Mouse (Mus musculus): ENCODE measurements around the gene Stx1a.

The Stx1a gene

DNA sequence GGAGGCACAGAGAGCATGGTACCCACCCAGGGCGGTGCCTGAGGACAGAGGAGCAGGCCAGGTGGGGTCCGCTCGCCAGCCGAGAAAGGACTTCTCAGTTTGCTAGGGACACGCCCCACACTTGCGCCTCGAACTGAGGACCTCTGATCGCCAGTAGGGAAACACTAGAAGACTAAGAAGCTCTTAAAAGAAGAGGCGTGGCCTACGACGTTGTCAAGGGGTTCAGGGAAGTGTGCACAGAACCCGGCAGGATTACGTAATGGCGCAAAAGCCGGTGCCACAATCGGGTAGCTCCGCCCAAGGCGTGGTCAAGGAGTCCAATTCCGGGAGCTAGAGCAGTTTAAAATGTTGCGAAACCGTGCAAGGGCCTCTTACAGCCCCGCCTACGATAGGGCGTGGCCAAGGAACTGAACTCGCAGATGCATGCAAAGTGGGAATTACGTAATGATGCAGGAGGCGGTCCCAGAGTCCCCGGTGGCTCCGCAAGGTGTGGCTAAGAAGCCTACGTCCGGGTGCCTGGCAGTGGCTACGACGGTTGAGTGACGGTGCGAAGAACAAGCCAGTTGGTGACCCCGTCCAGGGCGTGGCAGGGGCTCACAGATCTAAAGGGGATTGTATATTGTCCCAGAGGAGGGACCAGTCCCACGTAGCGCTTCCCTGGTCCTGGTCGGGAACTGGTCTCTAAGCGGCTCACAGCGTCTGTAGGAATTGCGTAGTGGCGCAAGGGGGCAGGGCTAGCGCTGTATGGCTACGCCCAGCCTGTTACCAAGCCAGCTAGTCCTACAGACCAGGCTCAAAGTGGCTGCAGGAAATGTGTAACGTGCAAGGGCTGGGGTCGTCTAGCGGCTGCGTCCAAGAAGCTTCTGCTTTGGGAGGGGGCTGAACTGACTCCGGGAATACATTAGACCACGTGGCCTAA is 14.4 kb upstream of the Stx1a start, which contains the start of gene Abhd11:
Gene Abhd11, plus strand, starts transcription at position 482 of the 919 bp plus-strand sequence.
- peak; percentile 96 for DNase-seq (ENCODE audit: low spot score)

DNA sequence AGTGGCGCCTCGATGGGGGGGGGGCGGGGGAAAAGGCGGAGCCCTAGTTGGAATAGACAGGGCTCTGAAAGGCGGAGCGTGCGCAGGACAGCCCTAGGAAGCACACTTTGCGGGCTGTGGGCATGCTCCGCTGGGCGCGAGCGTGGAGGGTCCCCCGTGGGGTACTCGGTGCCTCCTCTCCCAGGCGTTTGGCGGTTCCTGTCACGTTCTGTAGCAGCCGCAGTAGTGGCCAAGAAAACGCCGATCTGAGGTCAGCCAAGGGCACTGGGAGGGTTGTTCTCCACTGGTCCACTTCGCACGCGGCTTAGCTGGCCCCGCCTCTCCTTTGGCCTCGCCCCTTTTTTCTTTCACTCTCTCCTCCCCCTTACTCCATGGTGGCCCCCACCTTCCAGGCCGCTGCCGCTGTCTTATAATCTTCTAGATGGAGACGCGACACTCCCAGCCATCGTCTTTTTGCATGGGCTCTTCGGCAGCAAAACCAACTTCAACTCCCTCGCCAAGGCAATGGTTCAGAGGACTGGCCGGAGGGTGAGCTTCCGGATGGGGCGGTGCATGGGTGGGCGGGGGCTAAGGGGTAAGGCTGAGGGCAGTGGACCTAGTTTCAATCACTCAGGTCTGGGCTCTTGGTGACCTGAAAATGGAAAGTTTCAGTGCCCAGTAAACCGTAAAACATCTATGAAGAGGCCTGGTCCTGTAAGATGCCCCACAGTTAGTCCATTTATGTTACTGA is 13.5 kb upstream of the Stx1a start:
- DNase-seq (ENCODE audit: low spot score): peak; percentile 87

DNA sequence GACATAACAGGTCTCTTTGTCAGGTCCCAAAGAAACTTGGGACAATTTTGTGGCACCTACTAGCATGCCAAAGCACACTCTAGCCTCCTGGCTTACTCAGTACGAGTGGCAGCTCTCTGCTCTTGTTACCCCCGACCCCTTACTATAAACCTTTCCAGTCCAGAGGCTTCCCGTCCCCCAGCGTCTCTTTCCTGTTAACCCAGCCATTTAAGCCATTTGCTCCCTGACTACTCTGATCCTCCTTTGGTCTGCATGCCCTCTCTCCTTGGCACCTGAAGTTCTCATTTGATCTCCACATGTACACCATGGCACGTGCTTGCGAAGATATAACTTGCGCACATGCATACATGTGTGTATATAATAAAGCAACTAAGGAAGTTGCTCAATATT is 13.0 kb upstream of the Stx1a start:
- no peak for DNase-seq (ENCODE audit: low spot score)

DNA sequence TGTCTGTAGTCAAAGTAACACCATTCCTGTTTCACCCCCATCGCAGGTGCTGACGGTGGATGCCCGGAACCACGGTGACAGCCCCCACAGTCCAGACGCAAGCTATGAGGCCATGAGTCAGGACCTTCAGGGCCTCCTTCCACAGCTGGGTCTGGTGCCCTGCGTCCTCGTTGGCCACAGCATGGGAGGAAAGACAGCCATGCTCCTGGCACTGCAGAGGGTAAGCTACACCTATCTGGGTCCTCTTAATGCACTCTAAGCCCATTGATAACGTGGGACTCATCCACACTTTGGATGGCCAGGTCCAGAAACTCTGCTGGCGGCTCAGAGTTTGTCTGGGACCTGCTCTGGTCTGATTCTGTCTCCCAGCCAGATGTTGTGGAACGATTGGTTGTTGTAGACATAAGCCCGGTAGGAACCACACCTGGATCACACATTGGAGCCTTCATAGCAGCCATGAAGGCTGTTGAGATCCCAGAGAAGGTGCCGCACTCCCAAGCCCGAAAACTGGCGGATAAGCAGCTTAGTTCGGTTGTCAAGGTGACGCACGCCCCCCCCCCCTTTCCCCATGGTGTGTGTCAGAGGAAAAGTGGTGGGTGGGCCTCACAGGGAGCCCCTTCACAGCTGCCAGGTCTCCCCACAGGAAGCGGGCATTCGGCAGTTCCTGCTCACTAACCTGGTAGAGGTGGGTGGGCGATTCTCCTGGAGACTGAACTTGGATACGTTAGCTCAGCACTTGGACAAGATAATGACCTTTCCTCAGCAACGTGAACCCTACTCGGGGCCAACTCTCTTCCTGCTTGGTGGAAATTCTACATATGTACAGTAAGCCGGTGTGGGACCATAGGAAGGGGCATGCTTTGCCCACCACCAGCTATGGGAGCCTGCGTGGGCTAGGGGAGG is 12.2 kb upstream of the Stx1a start:
- DNase-seq (ENCODE audit: low spot score): no peak

DNA sequence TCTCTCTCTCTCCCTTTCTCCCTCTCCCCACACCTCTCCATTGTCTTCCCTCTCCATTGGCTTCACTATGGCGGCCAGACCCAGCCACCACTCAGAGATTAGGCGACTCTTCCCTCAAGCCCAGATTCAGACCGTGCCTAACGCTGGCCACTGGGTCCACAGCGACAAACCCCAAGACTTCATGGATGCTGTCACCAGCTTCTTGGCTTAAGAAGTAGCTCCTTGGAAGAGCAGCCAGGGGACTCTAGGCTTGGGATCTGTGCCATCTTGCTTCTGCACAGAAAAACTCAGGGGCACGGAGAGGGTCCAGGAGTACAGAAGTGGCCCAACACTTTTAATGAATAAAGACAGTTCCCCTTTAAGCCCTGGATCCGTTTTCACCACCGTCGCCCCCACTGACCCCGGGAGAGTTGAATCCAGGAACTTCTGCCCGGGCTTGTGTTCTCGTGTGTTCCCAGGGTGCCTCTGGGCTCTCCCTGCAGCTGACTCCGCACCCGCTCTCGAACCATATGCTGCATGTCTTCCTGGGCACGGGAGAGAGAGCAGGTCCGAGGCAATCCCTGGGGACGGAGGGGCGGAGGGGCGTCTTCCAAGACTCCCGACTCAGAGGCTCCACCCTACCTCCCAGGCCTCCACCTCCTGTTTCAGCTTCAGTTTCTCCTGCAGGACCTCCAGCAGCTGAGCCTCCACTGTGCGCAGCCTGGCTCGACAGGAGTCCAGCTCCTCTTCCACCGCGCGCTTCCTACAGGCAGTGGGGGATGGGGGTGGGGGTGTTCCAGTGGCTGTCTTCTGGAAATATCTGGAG is 11.3 kb upstream of the Stx1a start:
- DNase-seq (ENCODE audit: low spot score): no peak

DNA sequence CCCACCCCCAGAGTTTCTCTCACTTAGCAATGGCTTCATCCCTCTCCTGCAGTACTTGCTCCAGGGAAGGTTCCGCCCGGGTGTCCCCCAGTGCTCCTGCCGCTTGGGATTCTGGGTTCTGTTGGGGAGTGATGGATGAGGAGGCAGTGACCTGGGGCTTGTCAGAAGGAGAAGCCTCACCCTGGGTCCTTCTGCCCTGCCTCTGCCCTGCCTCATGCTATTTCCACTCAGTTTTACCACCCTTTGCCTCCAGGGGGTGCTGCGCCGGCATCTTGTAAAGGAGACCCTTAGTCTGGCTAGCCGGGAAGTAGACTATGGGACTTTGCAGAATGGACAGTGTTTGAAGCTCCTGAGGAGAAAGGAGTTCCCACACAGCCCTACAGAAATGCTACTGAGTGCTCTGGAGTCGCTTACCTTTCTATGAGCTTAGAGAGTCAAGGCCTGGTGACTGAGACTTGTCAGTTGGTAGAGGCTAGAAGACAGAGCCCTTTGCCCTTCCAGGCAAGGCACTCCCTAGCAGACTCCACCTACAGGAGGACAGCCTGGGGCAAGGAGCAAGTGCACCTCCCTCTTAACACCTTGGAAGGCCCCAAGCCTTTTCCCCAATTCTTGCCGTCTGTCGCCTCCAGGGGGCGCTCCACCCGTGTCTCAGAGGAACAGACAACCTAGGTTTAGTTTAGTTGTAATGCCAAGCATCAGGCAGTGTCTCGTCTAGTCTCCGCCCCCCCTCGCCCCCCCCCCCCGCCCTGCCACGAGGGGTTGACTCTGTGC is 10.4 kb upstream of the Stx1a start:
- DNase-seq (ENCODE audit: low spot score): peak; percentile 75

DNA sequence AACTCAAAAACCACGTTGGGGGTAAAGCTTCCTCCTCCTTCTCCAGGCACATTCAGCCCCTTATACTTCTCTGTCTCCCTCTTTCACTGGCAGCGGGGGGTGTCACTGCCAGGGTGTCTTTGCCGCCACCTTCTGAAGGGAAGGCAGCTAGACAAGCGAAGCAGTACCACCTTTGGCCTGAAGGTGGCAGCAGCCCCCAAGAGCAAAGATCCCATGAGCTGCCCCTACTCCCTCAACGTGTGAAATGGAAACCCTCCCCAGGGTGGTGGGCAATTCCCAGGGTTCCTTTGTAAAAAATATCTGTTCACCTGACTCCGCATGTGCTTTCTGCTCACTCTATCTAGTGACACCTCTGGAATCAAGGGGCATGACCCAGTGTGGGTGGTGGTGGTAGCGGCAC is 7.8 kb upstream of the Stx1a start:
- DNase-seq (ENCODE audit: low spot score): peak; percentile 86

DNA sequence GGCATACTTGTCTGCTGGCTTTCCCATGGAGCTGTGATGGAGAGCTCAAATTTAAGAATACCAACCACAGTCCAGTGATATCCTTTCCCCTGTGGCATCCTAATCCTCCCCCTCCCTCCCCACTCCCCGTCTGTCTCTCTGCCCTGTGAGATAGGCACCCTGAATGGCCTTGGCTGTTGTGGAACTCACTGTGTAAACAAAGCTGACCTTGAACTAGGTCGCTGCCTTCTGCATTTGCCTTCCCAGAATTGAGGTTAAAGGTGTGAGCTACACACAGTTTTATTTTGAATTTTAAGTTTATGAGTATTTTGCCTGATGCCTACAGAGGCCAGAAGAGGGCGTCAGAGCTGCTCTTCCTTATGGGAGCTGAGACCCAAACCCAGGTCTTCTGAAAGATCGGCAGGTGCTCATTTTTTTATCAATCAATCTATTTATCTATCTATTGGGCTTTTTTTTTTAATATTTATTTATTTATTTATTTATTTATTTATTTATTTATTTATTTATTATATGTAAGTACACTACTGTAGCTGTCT is 7.0 kb upstream of the Stx1a start:
- no peak for DNase-seq (ENCODE audit: low spot score)

DNA sequence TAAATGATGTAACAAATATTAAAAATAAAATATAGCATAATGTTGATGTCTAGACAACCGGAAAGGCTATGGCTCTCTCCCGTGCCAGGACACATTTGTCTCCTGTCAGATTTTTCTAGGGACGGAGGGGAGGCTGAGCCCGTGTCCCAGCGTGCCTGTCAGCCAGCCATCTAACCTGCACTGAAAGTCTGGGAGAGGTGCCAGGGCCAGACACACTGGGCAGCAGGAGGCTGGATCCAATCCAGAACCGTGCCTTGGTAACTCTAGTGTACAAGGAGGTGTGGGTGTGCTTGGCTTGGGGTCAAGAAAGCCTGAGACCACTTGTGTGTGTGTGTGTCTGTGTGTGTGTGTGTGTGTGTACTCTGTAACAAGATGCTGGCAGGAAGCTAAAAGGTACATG is 1.5 kb upstream of the Stx1a start:
- DNase-seq (ENCODE audit: low spot score): peak; percentile 61

DNA sequence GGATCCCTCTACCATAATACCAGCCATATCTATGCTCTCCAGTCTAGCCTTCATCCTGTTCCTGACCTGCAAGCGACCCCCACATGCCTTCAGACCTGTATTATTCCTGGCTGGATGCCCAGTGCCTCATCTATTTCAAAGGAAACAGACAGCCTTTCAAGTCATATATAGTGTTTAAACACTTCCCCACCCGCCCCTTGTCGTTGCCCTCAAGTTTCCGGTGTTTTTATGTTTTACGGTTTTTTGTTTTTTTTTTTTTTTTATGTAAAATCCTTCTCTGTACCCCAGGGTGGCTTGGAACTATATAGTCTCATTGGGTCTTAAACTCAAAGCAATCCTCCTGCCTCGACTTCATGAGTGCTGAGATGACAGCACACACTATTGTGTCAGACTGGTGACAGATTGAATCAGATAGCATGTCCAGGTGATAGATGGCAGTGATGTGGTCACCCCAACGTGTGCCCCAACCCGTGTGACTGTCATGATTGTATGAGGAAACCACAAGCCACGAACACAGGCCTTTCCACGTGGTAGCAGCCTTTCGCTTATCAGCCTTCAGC is 1.5 kb downstream of the Stx1a start:
- DNase-seq (ENCODE audit: low spot score): no peak

DNA sequence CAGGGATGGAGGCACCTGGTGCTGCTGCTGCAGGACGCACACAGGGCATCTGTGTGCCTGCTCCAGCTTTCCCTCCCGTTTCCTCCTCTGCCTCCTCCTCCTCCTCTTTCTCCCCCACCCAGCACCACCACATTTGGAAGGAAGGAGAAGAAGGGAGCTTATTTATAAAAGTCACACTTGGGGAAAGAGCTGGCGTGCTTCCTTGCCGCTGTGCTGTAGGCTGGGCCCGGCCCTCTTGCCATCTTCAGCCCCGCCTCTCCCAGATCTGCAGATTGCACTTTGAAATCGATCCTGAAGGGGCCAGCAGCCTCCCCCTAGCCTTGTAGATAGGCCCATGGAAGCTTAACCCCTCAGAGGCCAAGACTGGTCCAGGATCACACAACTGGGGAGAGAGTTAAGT is 2.6 kb downstream of the Stx1a start:
- DNase-seq (ENCODE audit: low spot score): no peak

DNA sequence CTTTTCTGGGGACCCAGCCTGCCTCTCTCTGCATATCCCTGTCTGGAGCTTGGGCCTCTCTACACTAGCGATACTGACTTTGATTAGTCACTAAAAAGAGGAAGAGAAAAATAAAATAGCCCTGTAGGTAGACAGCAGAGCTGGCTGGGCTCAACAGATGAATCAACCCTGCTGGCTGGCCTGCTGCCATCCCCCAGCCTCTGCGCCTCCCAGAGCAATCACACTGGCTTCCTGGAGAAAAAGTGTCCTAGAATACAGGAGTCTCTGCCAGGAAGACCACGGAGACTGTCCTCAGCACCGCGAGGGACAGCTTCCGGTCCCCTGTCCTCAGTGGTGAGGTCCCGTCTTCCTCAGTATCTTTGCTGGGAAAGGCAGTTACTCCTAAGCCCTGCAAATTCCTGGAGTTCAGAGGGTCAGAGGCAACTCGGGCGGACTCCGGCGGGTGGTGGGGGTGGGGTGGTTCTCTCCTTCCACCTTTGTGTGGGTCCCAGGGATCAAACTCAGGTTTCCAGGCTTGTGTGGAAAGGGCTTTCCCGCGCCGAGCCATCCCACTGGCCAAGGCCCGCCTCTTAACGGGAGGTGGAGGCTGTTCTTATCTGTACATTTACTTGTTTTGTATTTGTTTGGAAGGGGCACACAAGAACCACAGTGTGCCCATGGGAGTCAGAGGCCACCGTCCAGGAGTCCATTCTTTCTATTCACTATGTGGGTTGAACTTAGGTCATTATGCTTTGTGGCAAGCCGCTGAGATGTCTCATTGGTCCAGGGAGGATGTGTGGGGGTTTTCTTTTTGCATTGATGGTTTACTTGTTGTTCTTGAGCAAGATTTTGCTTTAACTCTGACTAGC is 5.9 kb downstream of the Stx1a start:
- peak; percentile 63 for DNase-seq (ENCODE audit: low spot score)

DNA sequence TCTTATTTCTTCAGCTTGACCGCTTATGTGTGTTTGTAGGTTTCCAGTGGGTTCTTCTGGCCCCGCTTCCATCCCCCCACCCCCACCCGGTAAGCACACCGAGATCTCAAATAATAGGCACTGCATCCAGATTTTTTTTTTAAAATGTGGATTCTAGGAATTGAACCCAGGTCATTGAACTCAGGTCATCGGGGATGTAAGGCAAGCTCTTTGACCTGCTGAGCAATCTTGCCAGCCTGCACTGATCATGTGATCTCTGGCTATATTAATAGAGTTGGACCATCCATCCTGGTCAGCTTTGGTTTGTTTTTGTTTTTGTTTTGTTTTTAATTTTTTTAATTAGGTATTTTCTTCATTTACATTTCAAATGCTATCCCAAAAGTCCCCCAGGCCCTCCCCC is 9.3 kb downstream of the Stx1a start:
- no peak for DNase-seq (ENCODE audit: low spot score)

DNA sequence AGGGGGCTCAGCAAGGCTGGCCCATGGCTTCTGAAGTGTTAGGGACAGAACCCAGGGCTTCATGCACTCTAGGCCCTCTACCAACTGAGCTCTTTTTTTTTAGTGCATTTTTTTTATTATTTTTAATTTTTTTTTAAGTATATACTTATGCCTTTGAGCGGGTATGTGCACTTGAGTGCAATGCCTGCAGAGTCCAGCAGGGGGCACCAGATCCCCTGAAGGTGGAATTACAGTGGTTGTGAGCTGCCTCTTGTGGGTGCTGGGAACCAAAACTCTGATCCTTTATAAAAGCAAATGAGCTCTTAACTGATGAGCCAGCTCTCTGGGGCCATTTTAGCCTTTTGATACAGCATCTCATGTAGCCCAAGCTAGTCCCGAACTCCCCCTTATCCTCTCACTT is 11.3 kb downstream of the Stx1a start:
- DNase-seq (ENCODE audit: low spot score): no peak

DNA sequence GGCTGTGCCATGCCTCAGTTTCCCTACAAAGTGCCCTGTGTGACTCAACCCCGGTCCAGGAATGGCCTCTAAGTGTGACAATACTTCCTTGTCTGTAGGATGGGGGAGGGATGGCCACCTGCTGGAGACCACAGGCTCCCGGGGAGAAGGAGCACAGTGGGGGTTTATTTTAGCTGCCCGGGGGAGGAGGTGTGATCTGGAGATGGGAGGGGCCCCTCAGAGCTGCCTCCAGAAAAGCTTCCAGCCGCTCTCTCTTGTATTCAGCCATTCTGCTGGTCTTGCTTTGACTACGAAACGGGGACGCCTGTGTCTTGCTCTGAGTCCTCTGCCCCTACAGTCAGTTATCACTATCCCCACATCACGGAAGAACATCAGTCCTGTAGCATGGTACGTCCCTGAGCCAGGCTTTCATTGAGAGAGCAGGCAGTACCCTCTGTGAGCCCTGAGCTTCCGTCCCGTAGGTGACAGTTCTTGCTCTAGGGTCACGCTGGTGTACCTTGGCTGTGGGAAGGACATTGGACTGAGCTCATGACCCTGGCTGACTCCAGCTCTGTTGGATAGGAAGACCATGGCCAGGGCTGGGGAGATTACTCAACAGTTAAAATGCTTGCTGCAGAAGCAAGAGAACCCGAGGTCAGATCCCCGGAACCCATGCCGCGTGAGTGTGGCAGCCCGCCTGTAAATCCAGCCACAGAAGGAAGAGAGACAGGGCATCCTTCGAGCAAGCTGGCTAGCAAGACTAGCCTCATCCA is 12.5 kb downstream of the Stx1a start:
- DNase-seq (ENCODE audit: low spot score): no peak

DNA sequence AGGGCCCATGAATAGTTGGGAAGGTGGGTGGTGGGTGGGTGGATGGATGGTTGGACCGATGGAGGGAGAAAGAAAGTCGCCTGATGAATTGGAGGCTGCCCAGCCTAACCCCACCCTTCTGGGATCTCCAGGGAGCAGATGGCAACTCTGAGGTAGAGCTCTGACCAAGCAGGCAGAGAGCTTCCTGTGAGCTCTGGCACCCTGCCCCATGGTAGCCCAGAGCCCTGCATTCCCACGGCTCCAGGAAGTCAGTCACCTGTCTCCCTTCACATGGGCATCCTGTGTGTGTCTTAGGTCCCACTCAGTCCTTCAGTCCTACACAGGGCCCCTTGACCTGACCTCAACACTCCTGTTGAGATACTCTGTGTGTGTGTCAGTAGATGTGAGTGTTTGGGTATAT is 14.7 kb downstream of the Stx1a start:
- DNase-seq (ENCODE audit: low spot score): no peak

DNA sequence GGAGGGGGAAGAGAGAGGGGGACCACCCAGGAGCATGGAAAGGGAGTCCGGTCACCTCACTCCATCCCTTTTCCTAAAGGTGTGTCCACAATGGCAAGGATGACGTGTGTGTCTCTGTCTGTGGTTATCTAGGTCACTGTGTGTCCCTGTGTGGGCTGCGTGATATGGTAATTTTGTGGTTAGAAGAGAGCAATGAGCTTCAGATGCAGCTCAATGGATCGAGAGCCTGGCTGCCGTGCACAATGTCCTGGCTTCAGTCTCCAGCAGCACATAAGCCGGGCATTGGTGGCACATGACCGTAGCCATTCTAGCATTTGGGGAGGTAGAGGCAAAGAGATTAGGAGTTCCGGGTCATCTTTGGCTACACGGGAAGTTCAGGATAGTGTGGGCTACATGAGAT is 16.3 kb downstream of the Stx1a start:
- DNase-seq (ENCODE audit: low spot score): no peak

DNA sequence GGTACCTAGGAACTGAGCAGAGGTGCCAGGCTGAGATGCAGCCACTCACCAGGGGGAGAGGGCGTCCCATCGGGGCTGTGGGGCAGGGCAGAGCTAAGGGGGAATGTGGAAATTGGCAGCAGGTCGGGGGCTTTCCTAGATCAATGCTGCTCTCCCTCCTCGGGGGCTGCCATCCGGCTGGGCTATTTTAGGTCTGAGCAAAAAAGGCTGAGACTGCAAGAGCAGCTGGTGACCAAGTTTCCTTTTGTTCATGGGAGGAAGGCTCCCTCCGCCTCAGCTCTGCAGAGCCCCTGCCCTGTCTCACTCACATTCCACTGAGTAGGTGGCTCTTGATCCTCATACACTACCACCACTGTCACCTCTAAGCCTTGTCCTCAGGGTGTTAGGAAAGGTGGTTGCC is 16.8 kb downstream of the Stx1a start:
- no peak for DNase-seq (ENCODE audit: low spot score)
